Mouse (Mus musculus) embryo, embryonic 11 days (tissue): ENCODE measurements at regions not wholly inside any gene's neighbourhood (a gene's known extent, or its start where the extent isn't known, plus 50 kb on each side); places are given as distances from the start of the nearest gene placed in this dataset.

Experiments used
- DNase-seq: peaks from one replicate; pipeline ENCODE4 v3.0.0-alpha.2; 2015

GRCm38 (mm10) chr14:99734200-99734567, 435.7 kb downstream of the Klf5 start:
- DNase-seq = no peak

GRCm38 (mm10) chr14:99743625-99744297, 445.3 kb downstream of the Klf5 start:
- no peak for DNase-seq

- DNase-seq = no peak
Measured at GRCm38 (mm10) chr14:99745209-99745608, 446.7 kb downstream of the Klf5 start.

- DNase-seq = peak; percentile 30
Measured at GRCm38 (mm10) chr14:99748166-99748565, 449.7 kb downstream of the Klf5 start.

GRCm38 (mm10) chr14:99749308-99750305, 451.1 kb downstream of the Klf5 start:
- DNase-seq = no peak

- DNase-seq = no peak
Measured at GRCm38 (mm10) chr14:99758045-99758444, 459.6 kb downstream of the Klf5 start.

- no peak for DNase-seq
Measured at GRCm38 (mm10) chr14:99763336-99763735, 464.8 kb downstream of the Klf5 start.

- DNase-seq = no peak
Measured at GRCm38 (mm10) chr14:99771009-99771408, 472.5 kb downstream of the Klf5 start.

GRCm38 (mm10) chr14:99772774-99773423, 474.4 kb downstream of the Klf5 start:
- DNase-seq = peak; percentile 37

- DNase-seq = peak; percentile 12
Measured at GRCm38 (mm10) chr14:99778477-99778876, 480.0 kb downstream of the Klf5 start.

- no peak for DNase-seq
Measured at GRCm38 (mm10) chr14:99778957-99779356, 480.5 kb downstream of the Klf5 start.

- no peak for DNase-seq
Measured at GRCm38 (mm10) chr14:99783646-99784045, 485.2 kb downstream of the Klf5 start.

- no peak for DNase-seq
Measured at GRCm38 (mm10) chr14:99785106-99785505, 486.6 kb downstream of the Klf5 start.

GRCm38 (mm10) chr14:99786367-99786766, 487.9 kb downstream of the Klf5 start:
- DNase-seq = no peak

- no peak for DNase-seq
Measured at GRCm38 (mm10) chr14:99788185-99788584, 489.7 kb downstream of the Klf5 start.

- DNase-seq = no peak
Measured at GRCm38 (mm10) chr14:99796293-99796692, 488.2 kb downstream of the Klf12 start.

- DNase-seq = no peak
Measured at GRCm38 (mm10) chr14:99806052-99806451, 478.4 kb downstream of the Klf12 start.

- no peak for DNase-seq
Measured at GRCm38 (mm10) chr14:99806599-99806998, 477.9 kb downstream of the Klf12 start.

GRCm38 (mm10) chr14:99812741-99813485, 471.6 kb downstream of the Klf12 start:
- DNase-seq = no peak
